Mouse (Mus musculus): ENCODE data around the gene Ugt1a9. TPM values are rescaled to one million over a fixed set of nuclear protein-coding genes. Genes with fewer than 3 reads are reported as not detected.
"Not testable (repeated sequence)": the region's sequence is repeated elsewhere in the genome, so short reads cannot be mapped to it uniquely, and the experiment has no call there.

Ugt1a9 gene
- polyA plus RNA-seq, 1 experiment = not detected

DNA sequence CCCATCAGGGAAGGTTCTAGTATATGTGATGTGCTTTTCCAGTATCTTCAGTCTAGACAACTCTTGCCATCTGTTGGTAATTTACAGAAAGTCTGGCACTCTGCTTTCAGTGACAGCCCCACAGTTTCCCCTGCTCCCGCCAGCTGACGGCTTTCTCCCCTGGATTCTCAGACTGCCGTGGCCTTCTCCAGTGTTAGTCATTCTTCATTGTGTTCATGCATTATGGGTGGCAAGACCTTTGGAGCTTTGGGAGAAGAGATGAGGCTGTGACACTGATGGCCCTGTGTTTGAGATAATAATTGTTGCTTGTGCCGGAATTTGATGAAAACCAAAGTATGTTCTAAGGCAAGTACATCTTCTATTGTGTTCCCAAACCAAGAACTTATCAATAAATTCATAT is 148.0 kb downstream of the Ugt1a9 start:
- H3K9me3 ChIP-seq = peaks cover 27% of the 10 kb centered on the region
- no peak overlapping the region for H3K4me3 ChIP-seq (replicated peaks)
- no peaks in the 10 kb centered on the region for H3K36me3 ChIP-seq (replicated peaks; ENCODE audit: low read length)
- TF ChIP-seq GATA1 (IDR thresholded peaks at IDR 0.05; ENCODE audit: borderline replicate concordance, low read length) (no peak), FLI1 (IDR thresholded peaks at IDR 0.05; ENCODE audit: low read length) (no peak)
- no peaks in the 10 kb centered on the region for H3K27me3 ChIP-seq (replicated peaks)
- no peaks in the 10 kb centered on the region for H3K4me1 ChIP-seq

DNA sequence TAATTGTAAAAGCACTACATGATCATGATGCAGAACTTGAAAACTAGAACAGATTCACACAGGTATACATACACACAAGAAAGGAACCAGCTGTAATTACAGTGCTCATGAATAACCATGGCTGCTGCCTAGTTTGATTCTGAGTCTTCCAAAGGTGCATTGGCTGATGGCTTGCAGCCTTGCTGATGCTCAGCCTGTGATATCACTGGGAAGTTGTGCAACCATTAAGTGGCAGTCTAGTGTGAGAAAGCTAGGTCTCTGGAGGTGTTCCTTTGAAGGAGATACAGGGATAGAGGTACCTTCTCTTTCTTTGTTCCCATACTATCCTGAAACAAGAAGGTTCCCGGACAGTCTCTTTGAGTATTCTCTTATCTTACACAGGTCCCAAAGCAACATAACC is 148.5 kb downstream of the Ugt1a9 start:
- H3K4me3 ChIP-seq (replicated peaks) = no peak overlapping the region
- H3K9me3 ChIP-seq = peaks cover 22% of the 10 kb centered on the region
- H3K4me1 ChIP-seq = no peaks in the 10 kb centered on the region
- TF ChIP-seq FLI1 (IDR thresholded peaks at IDR 0.05; ENCODE audit: low read length) (no peak), GATA1 (IDR thresholded peaks at IDR 0.05; ENCODE audit: borderline replicate concordance, low read length) (no peak)
- no peaks in the 10 kb centered on the region for H3K36me3 ChIP-seq (replicated peaks; ENCODE audit: low read length)
- H3K27me3 ChIP-seq (replicated peaks) = no peaks in the 10 kb centered on the region

DNA sequence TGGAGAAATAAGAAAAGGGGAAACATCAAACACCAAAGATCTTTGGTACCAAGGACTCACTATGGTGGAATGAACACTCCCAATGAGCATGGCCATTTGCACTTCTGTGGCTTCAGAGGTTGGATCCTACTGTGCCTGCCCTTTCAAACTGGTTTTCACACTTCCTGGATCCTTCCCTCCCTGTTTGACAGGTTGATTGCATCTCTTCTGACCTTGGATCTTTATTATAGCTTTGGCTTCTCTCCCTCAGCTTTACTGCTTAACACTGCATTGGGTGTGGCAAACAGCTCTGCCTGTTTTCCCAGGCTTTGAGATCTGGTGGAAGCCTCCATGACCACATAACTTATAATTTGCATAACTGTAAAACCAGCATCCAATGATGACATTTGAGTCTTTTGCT is 149.7 kb downstream of the Ugt1a9 start:
- Histone ChIP-seq H3K9me3 (peaks cover 16% of the 10 kb centered on the region), H3K4me3 (replicated peaks) (no peak overlapping the region), H3K36me3 (replicated peaks; ENCODE audit: low read length) (no peaks in the 10 kb centered on the region), H3K4me1 (no peaks in the 10 kb centered on the region), H3K27me3 (replicated peaks) (no peaks in the 10 kb centered on the region)
- TF ChIP-seq FLI1 (IDR thresholded peaks at IDR 0.05; ENCODE audit: low read length) (no peak), GATA1 (IDR thresholded peaks at IDR 0.05; ENCODE audit: borderline replicate concordance, low read length) (no peak)

DNA sequence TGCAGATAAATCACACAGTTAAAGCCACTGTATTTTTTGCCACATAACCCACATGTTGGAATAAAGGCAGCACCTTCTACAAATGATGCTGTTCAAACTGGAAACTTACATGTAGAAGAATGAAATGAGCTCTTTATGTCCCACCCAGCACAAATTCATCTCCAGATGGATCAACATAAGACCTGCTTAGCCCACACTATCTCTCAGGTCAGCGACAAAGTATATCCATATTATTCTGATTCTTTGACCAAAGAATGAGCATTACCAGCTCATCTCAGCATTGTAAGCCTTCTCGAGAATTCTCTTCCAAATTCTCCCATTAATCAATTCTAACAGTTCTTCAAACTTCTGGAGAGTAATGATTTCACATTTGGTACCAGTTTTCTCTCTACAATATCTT is 151.6 kb downstream of the Ugt1a9 start:
- no peaks in the 10 kb centered on the region for H3K4me1 ChIP-seq
- H3K9me3 ChIP-seq = peaks cover 20% of the 10 kb centered on the region
- TF ChIP-seq GATA1 (IDR thresholded peaks at IDR 0.05; ENCODE audit: borderline replicate concordance, low read length) (no peak), FLI1 (IDR thresholded peaks at IDR 0.05; ENCODE audit: low read length) (no peak)
- H3K27me3 ChIP-seq (replicated peaks) = no peaks in the 10 kb centered on the region
- no peak overlapping the region for H3K4me3 ChIP-seq (replicated peaks)
- no peaks in the 10 kb centered on the region for H3K36me3 ChIP-seq (replicated peaks; ENCODE audit: low read length)

DNA sequence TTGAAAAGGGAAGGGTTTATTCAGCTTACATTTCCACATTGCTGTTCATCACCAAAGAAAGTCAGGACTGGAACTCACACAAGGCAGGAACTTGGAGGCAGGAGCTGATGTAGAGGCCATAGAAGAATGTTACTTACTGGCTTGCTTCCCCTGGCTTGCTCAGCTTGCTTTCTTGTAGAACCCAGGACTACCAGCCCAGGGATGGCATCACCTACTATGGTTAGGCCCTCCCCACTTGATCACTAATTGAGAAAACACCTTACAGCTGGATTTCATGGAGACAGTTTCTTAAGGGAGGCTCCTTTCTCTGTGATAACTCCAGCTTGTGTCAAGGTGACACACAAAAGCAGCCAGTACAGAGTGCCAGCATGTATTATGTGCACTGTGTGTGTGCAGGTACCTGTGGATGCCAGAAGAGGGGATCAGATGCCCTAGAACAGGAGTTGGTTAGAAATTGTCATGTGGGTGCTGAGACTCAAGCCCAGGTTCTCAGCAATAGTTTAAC is 152.5 kb downstream of the Ugt1a9 start:
- H3K27me3 ChIP-seq (replicated peaks); H3K4me3 ChIP-seq (replicated peaks); H3K36me3 ChIP-seq (replicated peaks; ENCODE audit: low read length); H3K4me1 ChIP-seq: not testable (repeated sequence)
- peaks cover 20% of the 10 kb centered on the region for H3K9me3 ChIP-seq

DNA sequence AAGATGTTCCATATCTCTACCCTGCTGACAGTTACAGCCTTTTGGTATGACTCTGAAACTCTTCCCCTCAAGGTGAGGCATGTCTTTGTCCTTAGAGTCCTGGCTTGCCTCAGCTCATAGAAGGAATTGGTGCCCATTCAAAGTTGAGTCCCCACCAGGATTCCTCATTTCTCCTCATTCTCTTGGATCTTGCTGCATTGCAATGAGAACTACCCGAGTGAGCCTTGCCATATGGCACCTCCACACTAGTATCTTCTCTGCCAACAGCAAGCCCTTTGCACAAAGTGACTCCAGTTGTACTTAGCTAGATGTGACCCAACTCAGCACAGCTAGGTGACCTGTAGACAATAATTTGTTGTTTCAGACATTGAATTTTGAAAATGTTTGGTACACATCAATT is 153.0 kb downstream of the Ugt1a9 start:
- H3K36me3 ChIP-seq (replicated peaks; ENCODE audit: low read length) = no peaks in the 10 kb centered on the region
- peaks cover 25% of the 10 kb centered on the region for H3K9me3 ChIP-seq
- no peaks in the 10 kb centered on the region for H3K27me3 ChIP-seq (replicated peaks)
- TF ChIP-seq GATA1 (IDR thresholded peaks at IDR 0.05; ENCODE audit: borderline replicate concordance, low read length) = no peak
- no peak for TF ChIP-seq FLI1 (IDR thresholded peaks at IDR 0.05; ENCODE audit: low read length)
- no peak overlapping the region for H3K4me3 ChIP-seq (replicated peaks)
- no peaks in the 10 kb centered on the region for H3K4me1 ChIP-seq

DNA sequence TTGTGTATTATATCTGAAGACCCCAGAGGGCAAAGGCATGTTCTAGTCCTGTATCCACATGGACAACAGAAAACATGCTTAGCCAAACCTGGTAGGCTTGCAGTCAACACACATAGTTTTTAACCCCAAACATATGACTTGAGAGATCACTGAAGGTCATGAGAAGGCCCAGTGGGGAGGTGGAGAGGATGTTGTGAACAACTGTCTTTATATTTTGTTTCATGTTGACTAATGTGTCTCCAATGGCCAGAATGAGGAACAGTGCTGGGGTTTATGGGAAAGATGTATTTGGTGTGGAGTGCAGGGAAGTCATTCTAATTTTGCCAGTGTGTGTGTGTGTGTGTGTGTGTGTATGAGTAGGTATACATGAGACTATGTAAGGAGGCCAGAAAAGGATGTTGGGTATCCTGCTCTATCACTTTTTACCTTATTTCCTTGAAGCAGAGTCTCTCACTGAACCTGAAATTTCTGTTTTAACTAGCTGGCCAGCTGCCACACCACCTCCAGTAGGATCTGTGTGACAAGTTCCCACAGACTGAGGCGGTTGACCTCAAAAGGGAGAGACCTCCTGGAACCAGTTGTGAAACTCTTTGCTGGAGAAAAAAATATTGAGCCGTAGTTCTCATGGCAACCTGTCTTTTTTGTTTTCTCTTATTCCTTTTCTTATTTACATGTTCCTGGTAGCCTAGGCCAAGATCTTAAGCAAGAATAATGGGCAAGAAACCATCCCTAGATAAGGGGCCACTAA is 153.6 kb downstream of the Ugt1a9 start:
- Histone ChIP-seq H3K4me1 (no peaks in the 10 kb centered on the region), H3K27me3 (replicated peaks) (no peaks in the 10 kb centered on the region), H3K9me3 (peaks cover 27% of the 10 kb centered on the region), H3K36me3 (replicated peaks; ENCODE audit: low read length) (no peaks in the 10 kb centered on the region), H3K4me3 (replicated peaks) (no peak overlapping the region)
- TF ChIP-seq GATA1 (IDR thresholded peaks at IDR 0.05; ENCODE audit: borderline replicate concordance, low read length) (no peak), FLI1 (IDR thresholded peaks at IDR 0.05; ENCODE audit: low read length) (no peak)

DNA sequence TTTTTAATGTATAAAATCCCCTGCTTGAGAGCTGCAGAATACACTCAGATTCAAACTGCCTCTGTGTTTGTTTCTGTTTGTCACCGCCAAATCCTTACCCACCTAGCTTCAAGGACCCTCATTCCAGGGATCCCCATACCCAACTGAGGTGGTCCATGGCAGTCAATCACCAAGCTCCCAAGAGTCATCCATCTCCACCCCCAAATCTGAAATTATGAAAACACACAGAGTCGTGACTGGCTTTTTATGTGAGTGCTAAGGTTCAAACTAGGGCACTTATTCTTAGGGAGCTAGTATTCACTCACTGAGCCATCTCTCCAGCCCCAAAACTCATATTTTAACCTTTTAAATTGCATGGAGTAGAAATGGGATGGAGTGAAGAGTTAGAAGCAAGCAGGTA is 154.7 kb downstream of the Ugt1a9 start:
- H3K9me3 ChIP-seq = peaks cover 37% of the 10 kb centered on the region
- H3K36me3 ChIP-seq (replicated peaks; ENCODE audit: low read length); H3K27me3 ChIP-seq (replicated peaks); H3K4me3 ChIP-seq (replicated peaks); H3K4me1 ChIP-seq: not testable (repeated sequence)

DNA sequence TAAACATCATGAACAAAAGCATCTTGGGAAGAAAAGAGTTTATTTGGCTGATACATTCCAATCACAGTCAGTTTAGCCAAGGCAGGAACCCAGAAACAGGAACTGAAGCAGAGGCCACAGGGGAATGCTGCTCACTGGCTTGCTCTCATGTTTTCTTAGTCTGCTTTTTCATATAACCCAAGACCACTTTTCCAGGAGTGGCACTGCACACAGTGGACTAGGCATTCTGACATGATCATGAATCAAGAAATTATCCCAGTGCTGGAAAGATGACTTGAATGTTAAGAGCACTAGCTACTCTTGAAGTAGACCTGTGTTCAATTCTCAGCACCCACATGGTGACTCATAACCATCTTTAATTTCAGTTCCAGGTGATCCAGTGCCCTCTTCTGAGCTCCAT is 155.1 kb downstream of the Ugt1a9 start:
- Histone ChIP-seq H3K9me3 (peaks cover 41% of the 10 kb centered on the region), H3K4me1 (no peaks in the 10 kb centered on the region), H3K4me3 (replicated peaks) (no peak overlapping the region), H3K27me3 (replicated peaks) (no peaks in the 10 kb centered on the region), H3K36me3 (replicated peaks; ENCODE audit: low read length) (no peaks in the 10 kb centered on the region)
- TF ChIP-seq GATA1 (IDR thresholded peaks at IDR 0.05; ENCODE audit: borderline replicate concordance, low read length) (no peak), FLI1 (IDR thresholded peaks at IDR 0.05; ENCODE audit: low read length) (no peak)

DNA sequence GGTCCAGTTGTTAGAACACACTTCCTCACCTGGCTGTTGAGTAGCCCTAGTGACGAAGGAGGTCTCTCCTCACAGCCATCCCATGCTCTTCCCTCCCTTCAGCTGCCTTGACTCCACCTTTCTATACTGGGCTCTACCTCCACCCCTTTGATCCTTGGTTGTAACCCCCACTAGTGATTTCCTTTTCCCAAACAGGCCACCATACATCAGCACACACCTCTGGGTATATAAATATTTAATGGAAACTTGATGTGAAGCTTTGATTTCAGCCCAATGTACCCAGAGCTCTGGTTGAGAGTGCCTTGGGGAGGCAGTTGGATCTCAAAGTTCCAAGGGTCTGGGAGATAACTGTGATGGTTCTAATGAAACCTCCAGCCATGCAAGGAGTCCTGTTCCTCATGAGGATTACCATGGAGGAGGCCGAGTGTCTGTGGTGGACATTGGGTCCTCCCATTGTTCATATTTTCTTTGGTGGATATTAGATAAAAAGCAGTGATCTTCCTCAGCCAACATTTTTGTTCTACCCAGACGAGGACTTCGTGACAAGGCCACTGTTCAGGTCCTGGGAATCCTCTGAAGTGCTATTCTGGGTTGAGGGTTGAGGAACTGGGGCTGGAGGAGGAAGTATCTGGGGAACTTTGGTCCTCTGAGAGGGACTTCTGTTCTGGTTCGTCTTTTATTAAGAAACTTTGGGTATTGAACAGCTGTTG is 156.2 kb downstream of the Ugt1a9 start, which contains the start of gene Mroh2a:
Gene Mroh2a, plus strand, starts transcription at position 317 of the 710 bp plus-strand sequence.
- H3K9me3 ChIP-seq = peaks cover 50% of the 10 kb centered on the region

More for the DNA sequence above, 156.2 kb downstream of the Ugt1a9 start, which contains the start of gene Mroh2a:
- no peak for TF ChIP-seq FLI1 (IDR thresholded peaks at IDR 0.05; ENCODE audit: low read length)
- no peak for TF ChIP-seq GATA1 (IDR thresholded peaks at IDR 0.05; ENCODE audit: borderline replicate concordance, low read length)
- no peak within 1 kb of the TSS for H3K4me3 ChIP-seq (replicated peaks)
- no peaks in the 10 kb centered on the region for H3K4me1 ChIP-seq
- H3K27me3 ChIP-seq (replicated peaks) = no peaks in the 10 kb centered on the region
- no peaks in the 10 kb centered on the region for H3K36me3 ChIP-seq (replicated peaks; ENCODE audit: low read length)
